8 mouse cellular contexts compared by ENCODE assay signal in the genomic region with DNA sequence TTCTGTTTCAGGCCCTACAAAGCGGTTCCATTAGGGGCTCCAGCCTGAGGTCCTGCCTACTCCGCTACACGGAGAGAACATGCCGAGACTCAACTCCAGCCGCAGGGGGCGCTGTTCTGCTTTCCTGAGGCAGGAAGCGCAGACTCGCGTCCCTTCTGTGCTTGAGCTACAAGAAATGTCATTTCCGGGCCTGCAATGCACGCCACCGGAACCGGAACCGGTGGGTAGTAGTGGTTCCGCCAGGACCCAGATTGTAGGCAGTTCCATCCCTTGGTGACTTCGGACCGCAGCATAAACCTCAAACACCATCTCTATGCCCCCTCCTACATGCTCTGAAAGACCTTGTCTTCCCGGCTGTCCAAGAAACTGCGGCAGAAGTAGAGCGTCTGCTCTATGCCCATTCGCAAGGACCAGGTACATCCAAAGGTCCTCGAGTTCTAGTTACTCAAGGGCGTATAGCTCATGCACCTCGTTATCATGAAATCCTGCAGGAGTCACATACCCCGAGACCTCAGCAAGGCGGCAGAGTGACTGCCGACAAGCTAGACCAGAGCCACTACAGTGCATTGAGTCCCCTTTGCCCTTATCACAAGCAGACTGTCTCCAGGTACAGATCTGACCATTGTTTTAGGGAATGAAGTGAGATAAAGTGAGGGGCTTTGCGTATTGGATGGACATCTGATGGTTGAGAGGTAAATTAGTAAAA. TPM values are rescaled to one million over a fixed set of nuclear protein-coding genes. Genes with fewer than 3 reads are reported as not detected.
DNase-seq lines count a peak whose midpoint lies in the region; ATAC-seq lines count a peak whose summit lies in the region.

Gene Atp6v0e (plus strand): TSS at position 254 of the 706 bp plus-strand sequence.

- DNase-seq in T-cell, adult 2 months (ENCODE audit: low spot score) = peak; percentile 94
- peak; percentile 96 to 98 for DNase-seq in cerebellum, postnatal 36 days
- peak; percentile 96 for DNase-seq in gastrocnemius, adult 18-20 months (ENCODE audit: low spot score)
- peak; percentile 97 to 99 for DNase-seq in left cerebral cortex, adult 18-20 months (ENCODE audit: low spot score in 2 of 2)
- peak; percentile 96 for DNase-seq in right cerebral cortex, adult 18-20 months
- peak; percentile 89 for DNase-seq in urinary bladder, postnatal 10 days (ENCODE audit: low spot score)

- peak; percentile 90 for ATAC-seq in hindbrain, embryonic 16.5 days

- no peaks in the 10 kb centered on the region for H3K36me3 ChIP-seq in hindbrain, embryonic 16.5 days (ENCODE audit: control insufficient read depth, insufficient read depth, low read length)
- H3K36me3 ChIP-seq in macrophage (ENCODE audit: inconsistent target) = no peaks in the 10 kb centered on the region

- H3K4me3 ChIP-seq in hindbrain, embryonic 16.5 days (ENCODE audit: low read length) = peak within 1 kb of the TSS; percentile 68
- H3K4me3 ChIP-seq in macrophage (ENCODE audit: inconsistent target) = peak within 1 kb of the TSS; percentile 89

- no peaks in the 10 kb centered on the region for H3K79me2 ChIP-seq in macrophage (ENCODE audit: inconsistent target)

- H3K27me3 ChIP-seq in hindbrain, embryonic 16.5 days (replicated peaks; ENCODE audit: control insufficient read depth, insufficient read depth, low read length) = no peaks in the 10 kb centered on the region

- peak within 1 kb of the TSS; percentile 19 for H3K27ac ChIP-seq in hindbrain, embryonic 16.5 days (ENCODE audit: low read depth, low read length)
- peak within 1 kb of the TSS; percentile 59 for H3K27ac ChIP-seq in macrophage

- peaks cover 9% of the 10 kb centered on the region for H3K4me1 ChIP-seq in hindbrain, embryonic 16.5 days (ENCODE audit: control insufficient read depth, insufficient read depth, low read depth, low read length)

- H3K9me3 ChIP-seq in hindbrain, embryonic 16.5 days (ENCODE audit: control insufficient read depth, low read length) = no peaks in the 10 kb centered on the region

- peak within 1 kb of the TSS; percentile 92 for H3K4me2 ChIP-seq in hindbrain, embryonic 16.5 days (ENCODE audit: low read length)

- peak within 1 kb of the TSS; percentile 71 for H3K9ac ChIP-seq in hindbrain, embryonic 16.5 days (ENCODE audit: low read depth, low read length)

- under 1% methylated on average over 28 of the region's 28 CpGs for WGBS in hindbrain, embryonic 16.5 days
- WGBS in macrophage (ENCODE audit: missing documents) = 5% methylated on average over 28 of the region's 28 CpGs

RNA-seq across cellular contexts. Expression of gene Atp6v0e, which starts in this region (rescaled TPM):
- total RNA-seq in gastrocnemius, adult 18-20 months (2021) = 10 to 100 TPM; 41.1 to 44.0 TPM
- polyA plus RNA-seq in hindbrain, embryonic 16.5 days (2015; fragmentation: Nextera tagmentation; extraction: Ambion mirVana) = 98.0 and 99.8 TPM in 2 replicates
- total RNA-seq in left cerebral cortex, adult 18-20 months (2021) = 10 to 100 TPM; 41.2 to 43.6 TPM
- 10 to 100 TPM; 28.0 to 82.0 (median 51.5) TPM for total RNA-seq in macrophage (2018; cell fraction: chromatin; rRNA removed)
- total RNA-seq in macrophage (2018; cell fraction: cytosol; rRNA removed) = 100 to 1,000 TPM; 291 to 368 (median 339) TPM
- total RNA-seq in macrophage (2018; cell fraction: nucleus; rRNA removed) = 100 to 1,000 TPM in 15 of 26 experiments, 10 to 100 TPM in 11; 49.8 to 161 (median 106) TPM
- polyA plus RNA-seq in macrophage (2018) = 212 to 399 TPM (median 392 TPM) in 3 replicates

Comparison
In these comparisons a context has a peak if more than half of its experiments do, and no peak if none do; other contexts are left out.
1. Peak in every context shown above with its lines: DNase-seq, ATAC-seq, H3K4me3 ChIP-seq and H3K27ac ChIP-seq.